Mouse (Mus musculus) midbrain, embryonic 15.5 days (tissue): ENCODE measurements around the gene Ulk1. TPM values are rescaled to one million over a fixed set of nuclear protein-coding genes. Genes with fewer than 3 reads are reported as not detected.

Experiments used
- polyA plus RNA-seq: library from polyadenylated mRNA; unstranded; fragments of >200 nt; fragmentation: Nextera tagmentation; extraction: Ambion mirVana; gene quantifications from 2 replicates; pipeline ENCODE4 v1.2.1, GENCODE M21; 2015

Gene Ulk1
- polyA plus RNA-seq, 1 experiment from 2014 or later, result 37.1 TPM

Other genes starting within 250 kb of the Ulk1 start
- 48.1 and 50.1 TPM in 2 replicates for gene Noc4l, start 156.7 kb downstream of the Ulk1 start, polyA plus RNA-seq
- gene Ddx51, start 156.6 kb downstream of the Ulk1 start, polyA plus RNA-seq, result 21.0 and 22.0 TPM in 2 replicates
- gene Ep400, start 39.4 kb downstream of the Ulk1 start, polyA plus RNA-seq, result 60.1 and 64.6 TPM in 2 replicates
- gene Pus1, start 29.4 kb downstream of the Ulk1 start, polyA plus RNA-seq, result 23.0 and 23.1 TPM in 2 replicates
- 6.0 and 8.6 TPM in 2 replicates for gene Hscb, start 29.7 kb upstream of the Ulk1 start, polyA plus RNA-seq
- gene Chek2, start 29.9 kb upstream of the Ulk1 start, polyA plus RNA-seq, result 5.0 and 6.7 TPM in 2 replicates
- gene Ttc28, start 69.7 kb upstream of the Ulk1 start, polyA plus RNA-seq, result 23.8 and 24.9 TPM in 2 replicates